Mouse (Mus musculus) CH12.LX (cell line): ENCODE data around the gene Bcl2l15. TPM values are rescaled to one million over a fixed set of nuclear protein-coding genes. Genes with fewer than 3 reads are reported as not detected.

Experiments
- DNase-seq: peaks from one replicate; pipeline ENCODE4 v3.0.0-alpha.2; 2013; ENCODE audit errors: extremely low read depth
- H3K27ac ChIP-seq: 2 replicates; pipeline ENCODE4 v1.5.1; 2012; ENCODE audit warnings: low read depth, mild to moderate bottlenecking, control low read depth, moderate library complexity; ENCODE audit not compliant: insufficient read depth
- H3K27me3 ChIP-seq: replicated peaks from 2 replicates; pipeline ENCODE3; 2012; ENCODE audit warnings: inconsistent platforms
- H3K36me3 ChIP-seq, 2 experiments: replicated peaks in 1 of 2; 2 replicates each; pipeline versions ENCODE3 to v1.6.1; 2012; ENCODE audit warnings: inconsistent platforms in 1 of 2, low read length in 1 of 2, mild to moderate bottlenecking in 1 of 2, mixed read lengths in 1 of 2, moderate library complexity in 1 of 2; ENCODE audit not compliant: control insufficient read depth in 1 of 2, insufficient read depth in 1 of 2
- H3K4me1 ChIP-seq, 2 experiments: 2 replicates each; pipeline ENCODE4 v1.6.1; 2012; ENCODE audit warnings: inconsistent platforms in 1 of 2, moderate library complexity in 1 of 2; ENCODE audit not compliant: insufficient read depth in 2 of 2, control insufficient read depth in 1 of 2
- H3K4me2 ChIP-seq: 2 replicates; pipeline ENCODE4 v1.6.1; 2012; ENCODE audit warnings: low read depth, mild to moderate bottlenecking, control low read depth; ENCODE audit not compliant: poor library complexity, insufficient read depth, severe bottlenecking
- H3K4me3 ChIP-seq, 3 experiments: fragments of 150-350 bp in 1 of 3; sonication (generic) in 1 of 3; replicated peaks in 1 of 3; 2 replicates each; pipeline versions ENCODE3 to v1.5.1; 2011 to 2012; ENCODE audit warnings: low read depth in 2 of 3, low read length in 2 of 3, mild to moderate bottlenecking in 2 of 3, moderate library complexity in 2 of 3, control low read depth in 1 of 3, improper control_type of control experiment in 1 of 3, inconsistent platforms in 1 of 3, mixed read lengths in 1 of 3; ENCODE audit not compliant: poor library complexity in 1 of 3
- H3K79me2 ChIP-seq: replicated peaks from 2 replicates; pipeline ENCODE4 v1.6.1; 2012; ENCODE audit warnings: mild to moderate bottlenecking, moderate library complexity; ENCODE audit not compliant: control insufficient read depth, poor library complexity, insufficient read depth, severe bottlenecking; ENCODE audit errors: extremely low read depth
- H3K9ac ChIP-seq: 2 replicates; pipeline ENCODE4 v1.6.1; 2012; ENCODE audit warnings: low read depth, mild to moderate bottlenecking, control low read depth, moderate library complexity; ENCODE audit not compliant: insufficient read depth
- H3K9me3 ChIP-seq: replicated peaks from 2 replicates; pipeline ENCODE3; 2012; ENCODE audit warnings: low read length, inconsistent platforms, mixed read lengths
- BHLHE40 ChIP-seq: IDR thresholded peaks from 2 replicates; pipeline ENCODE4 v1.6.1; 2011; ENCODE audit warnings: mild to moderate bottlenecking, low read depth, low read length, improper control_type of control experiment
- CHD1 ChIP-seq: IDR thresholded peaks from 2 replicates; pipeline ENCODE4 v1.6.1; 2012; ENCODE audit warnings: low read depth, low read length, improper control_type of control experiment, inconsistent platforms
- CHD2 ChIP-seq: IDR thresholded peaks from 2 replicates; pipeline ENCODE4 v1.6.1; 2011; ENCODE audit warnings: low read length, improper control_type of control experiment
- E2F4 ChIP-seq: IDR thresholded peaks from 2 replicates; pipeline ENCODE4 v1.6.1; 2011; ENCODE audit warnings: low read depth, low read length, improper control_type of control experiment; ENCODE audit not compliant: insufficient replicate concordance
- EP300 ChIP-seq: IDR thresholded peaks from 2 replicates; pipeline ENCODE4 v1.6.1; 2011; ENCODE audit warnings: low read length, improper control_type of control experiment
- ETS1 ChIP-seq: conservative IDR thresholded peaks from 2 replicates; pipeline ENCODE4 v1.6.1; 2012; ENCODE audit warnings: low read depth, mild to moderate bottlenecking, inconsistent platforms, low read length, improper control_type of control experiment, moderate library complexity
- GABPA ChIP-seq: IDR thresholded peaks from 2 replicates; pipeline ENCODE4 v1.6.1; 2012; ENCODE audit warnings: low read depth, low read length, improper control_type of control experiment, inconsistent platforms; ENCODE audit not compliant: insufficient replicate concordance
- HCFC1 ChIP-seq: IDR thresholded peaks from 2 replicates; pipeline ENCODE4 v1.6.1; 2012; ENCODE audit warnings: low read depth, mild to moderate bottlenecking, inconsistent platforms, low read length, improper control_type of control experiment
- MEF2A ChIP-seq: IDR thresholded peaks from 2 replicates; pipeline ENCODE4 v1.6.1; 2014; ENCODE audit warnings: low read depth, mild to moderate bottlenecking, inconsistent platforms, low read length, improper control_type of control experiment, borderline replicate concordance
- MXI1 ChIP-seq: IDR thresholded peaks from 2 replicates; pipeline ENCODE4 v1.6.1; 2011; ENCODE audit warnings: mild to moderate bottlenecking, low read depth, low read length, improper control_type of control experiment
- NRF1 ChIP-seq: IDR thresholded peaks from 2 replicates; pipeline ENCODE4 v1.6.1; 2014; ENCODE audit warnings: low read depth, mild to moderate bottlenecking, inconsistent platforms, low read length, improper control_type of control experiment, moderate library complexity
- POLR2A ChIP-seq: IDR thresholded peaks from 2 replicates; pipeline ENCODE4 v1.6.1; 2011; ENCODE audit warnings: low read depth, mild to moderate bottlenecking, improper control_type of control experiment, low read length
- RCOR1 ChIP-seq: conservative IDR thresholded peaks from 2 replicates; pipeline ENCODE4 v1.6.1; 2012; ENCODE audit warnings: low read depth, mild to moderate bottlenecking, inconsistent platforms, low read length, improper control_type of control experiment
- SIN3A ChIP-seq: IDR thresholded peaks from 2 replicates; pipeline ENCODE4 v1.6.1; 2012; ENCODE audit warnings: low read length, improper control_type of control experiment, inconsistent platforms
- TCF12 ChIP-seq: IDR thresholded peaks from 2 replicates; pipeline ENCODE4 v1.6.1; 2014; ENCODE audit warnings: low read depth, mild to moderate bottlenecking, inconsistent platforms, low read length, improper control_type of control experiment
- UBTF ChIP-seq: IDR thresholded peaks from 2 replicates; pipeline ENCODE4 v1.6.1; 2012; ENCODE audit warnings: low read depth, mild to moderate bottlenecking, inconsistent platforms, low read length, improper control_type of control experiment, moderate library complexity
- USF1 ChIP-seq: IDR thresholded peaks from 2 replicates; pipeline ENCODE4 v1.6.1; 2014; ENCODE audit warnings: low read depth, mild to moderate bottlenecking, inconsistent platforms, low read length, improper control_type of control experiment
- USF2 ChIP-seq: conservative IDR thresholded peaks from 2 replicates; pipeline ENCODE4 v1.6.1; 2011; ENCODE audit warnings: low read depth, low read length, improper control_type of control experiment
- ZC3H11A ChIP-seq: IDR thresholded peaks from 2 replicates; pipeline ENCODE4 v1.6.1; 2012; ENCODE audit warnings: low read depth, mild to moderate bottlenecking, inconsistent platforms, low read length, improper control_type of control experiment
- ZMIZ1 ChIP-seq: IDR thresholded peaks from 2 replicates; pipeline ENCODE4 v1.6.1; 2012; ENCODE audit warnings: low read depth, mild to moderate bottlenecking, inconsistent platforms, low read length, improper control_type of control experiment
- ZNF384 ChIP-seq: IDR thresholded peaks from 2 replicates; pipeline ENCODE4 v1.6.1; 2012; ENCODE audit warnings: low read depth, low read length, improper control_type of control experiment, inconsistent platforms
- dilution Hi-C: fragments of 300-500 bp; cut with MboI; formaldehyde crosslinking; loops from 2 replicates; pipeline ENCODE4 v1.14.3; 2020; ENCODE audit warnings: low sequenced_read_pairs; ENCODE audit not compliant: extremely low pct_unique_long_range_greater_than_20kb, extremely low pct_ligation_motif_present
- in situ Hi-C: fragments of 300-500 bp; cut with MboI; formaldehyde crosslinking; loops from 3 replicates; pipeline ENCODE4 v1.14.3; 2019; ENCODE audit warnings: low sequenced_read_pairs, low pct_ligation_motif_present, low pct_unique_long_range_greater_than_20kb, mixed read lengths
- polyA plus RNA-seq: library from polyadenylated mRNA; unstranded; fragments of >175 nt; gene quantifications from 2 replicates; pipeline ENCODE4 v1.2.1, GENCODE M21; 2012; ENCODE audit warnings: low read depth; ENCODE audit not compliant: insufficient read length
- total RNA-seq, 2 experiments: library from RNA; depleted of rRNA; stranded (reverse); fragments of 300-350 nt in 1 of 2; fragments of >200 nt in 1 of 2; gene quantifications; 2 replicates each; pipeline ENCODE4 v1.2.3; 2012 to 2014

Gene Bcl2l15
- total and polyA plus RNA-seq, 3 experiments = 12.2 to 24.9 (median 23.0) TPM

- DNase-seq = peak; percentile 40
- Histone ChIP-seq H3K4me3 (no peak overlapping the region), H3K4me1 (peaks cover 7 to 30% of the 10 kb centered on the region in 2 experiments), H3K9ac (no peak overlapping the region), H3K36me3 (peaks cover 48 to 75% of the 10 kb centered on the region in 2 experiments), H3K9me3 (no peaks in the 10 kb centered on the region), H3K27me3 (no peaks in the 10 kb centered on the region), H3K4me2 (no peak overlapping the region), H3K79me2 (peaks cover 2% of the 10 kb centered on the region; the same call in 1 of the 2 replicates), H3K27ac (peak overlapping the region; percentile 73; the same call in 1 of the 2 replicates)
- in situ Hi-C loops = no loop called here
- dilution Hi-C loops = no loop called here
- TF ChIP-seq USF1 (no peak), NRF1 (no peak), GABPA (no peak), MXI1 (no peak), HCFC1 (no peak), EP300 (peak; percentile 47; the same call in 1 of the 2 replicates), BHLHE40 (peak; percentile 29; the same call in 1 of the 2 replicates), E2F4 (no peak), MEF2A (0 out of 2 replicates have a peak, but pooled peaks have one; percentile 40), SIN3A (no peak), ZMIZ1 (no peak), CHD2 (no peak), USF2 (no peak), CHD1 (peak; percentile 99), RCOR1 (no peak), ZC3H11A (no peak), ETS1 (peak; percentile 48; the same call in 1 of the 2 replicates), TCF12 (peak; percentile 33; the same call in 1 of the 2 replicates), ZNF384 (no peak), POLR2A (no peak), UBTF (no peak)
Measured at GRCm38 (mm10) chr3:103893374-103893773, 61.0 kb downstream of the Bcl2l15 start.

Other genes starting within 250 kb of the Bcl2l15 start
- gene Atg4a-ps, start 186.5 kb upstream of the Bcl2l15 start, total RNA-seq (2012; rRNA removed) = 0.46 and 0.64 TPM in 2 replicates
- gene Atg4a-ps, start 186.5 kb upstream of the Bcl2l15 start, total RNA-seq (2014; rRNA removed) = 5.7 and 6.6 TPM in 2 replicates
- 2.1 and 4.0 TPM in 2 replicates for gene Atg4a-ps, start 186.5 kb upstream of the Bcl2l15 start, polyA plus RNA-seq
- 14.0 and 16.0 TPM in 2 replicates for gene Olfml3, start 94.6 kb upstream of the Bcl2l15 start, total RNA-seq (2012; rRNA removed)
- gene Olfml3, start 94.6 kb upstream of the Bcl2l15 start, total RNA-seq (2014; rRNA removed) = 18.3 and 19.7 TPM in 2 replicates
- 33.3 and 34.0 TPM in 2 replicates for gene Olfml3, start 94.6 kb upstream of the Bcl2l15 start, polyA plus RNA-seq
- not detected in 2 replicates for gene Gm10964, start 93.2 kb upstream of the Bcl2l15 start, total RNA-seq (2012; rRNA removed)
- not detected in 2 replicates for gene Gm10964, start 93.2 kb upstream of the Bcl2l15 start, total RNA-seq (2014; rRNA removed)
- gene Gm10964, start 93.2 kb upstream of the Bcl2l15 start, polyA plus RNA-seq = not detected in 2 replicates
- gene Hipk1, start 41.0 kb upstream of the Bcl2l15 start, total RNA-seq (2012; rRNA removed) = 32.7 and 36.5 TPM in 2 replicates
- gene Hipk1, start 41.0 kb upstream of the Bcl2l15 start, total RNA-seq (2014; rRNA removed) = 25.1 and 26.2 TPM in 2 replicates
- 31.1 and 35.9 TPM in 2 replicates for gene Hipk1, start 41.0 kb upstream of the Bcl2l15 start, polyA plus RNA-seq
- 16.7 and 18.5 TPM in 2 replicates for gene Dclre1b, start 23.2 kb upstream of the Bcl2l15 start, total RNA-seq (2012; rRNA removed)
- gene Dclre1b, start 23.2 kb upstream of the Bcl2l15 start, total RNA-seq (2014; rRNA removed) = 9.1 and 10.2 TPM in 2 replicates
- gene Dclre1b, start 23.2 kb upstream of the Bcl2l15 start, polyA plus RNA-seq = 32.2 and 32.5 TPM in 2 replicates
- gene Ap4b1, start 23.1 kb upstream of the Bcl2l15 start, total RNA-seq (2012; rRNA removed) = 19.8 and 20.1 TPM in 2 replicates
- gene Ap4b1, start 23.1 kb upstream of the Bcl2l15 start, total RNA-seq (2014; rRNA removed) = 31.6 and 31.9 TPM in 2 replicates
- gene Ap4b1, start 23.1 kb upstream of the Bcl2l15 start, polyA plus RNA-seq = 22.6 and 23.1 TPM in 2 replicates
- gene Gm43064, start 23.0 kb upstream of the Bcl2l15 start, total RNA-seq (2012; rRNA removed) = 3.1 and 4.3 TPM in 2 replicates
- gene Gm43064, start 23.0 kb upstream of the Bcl2l15 start, total RNA-seq (2014; rRNA removed) = 0.91 and 1.6 TPM in 2 replicates
- gene Gm43064, start 23.0 kb upstream of the Bcl2l15 start, polyA plus RNA-seq = not detected in 2 replicates
- 21.9 and 26.7 TPM in 2 replicates for gene Ptpn22, start 27.2 kb downstream of the Bcl2l15 start, total RNA-seq (2012; rRNA removed)
- 46.9 and 49.7 TPM in 2 replicates for gene Ptpn22, start 27.2 kb downstream of the Bcl2l15 start, total RNA-seq (2014; rRNA removed)
- gene Ptpn22, start 27.2 kb downstream of the Bcl2l15 start, polyA plus RNA-seq = 67.9 and 90.9 TPM in 2 replicates
- 13.0 and 13.4 TPM in 2 replicates for gene Rsbn1, start 81.5 kb downstream of the Bcl2l15 start, total RNA-seq (2012; rRNA removed)
- 19.6 and 23.5 TPM in 2 replicates for gene Rsbn1, start 81.5 kb downstream of the Bcl2l15 start, total RNA-seq (2014; rRNA removed)
- gene Rsbn1, start 81.5 kb downstream of the Bcl2l15 start, polyA plus RNA-seq = 13.8 and 14.5 TPM in 2 replicates
- gene Phtf1, start 135.5 kb downstream of the Bcl2l15 start, total RNA-seq (2012; rRNA removed) = 21.2 and 27.3 TPM in 2 replicates
- gene Phtf1, start 135.5 kb downstream of the Bcl2l15 start, total RNA-seq (2014; rRNA removed) = 37.1 and 42.0 TPM in 2 replicates
- gene Phtf1, start 135.5 kb downstream of the Bcl2l15 start, polyA plus RNA-seq = 41.2 and 42.4 TPM in 2 replicates